Mouse (Mus musculus): ENCODE data around the gene Tmem52. TPM values are rescaled to one million over a fixed set of nuclear protein-coding genes. Genes with fewer than 3 reads are reported as not detected.

Gene Tmem52
- polyA plus RNA-seq, 1 experiment = not detected

GRCm38 (mm10) chr4:155492131-155492633, 23.3 kb downstream of the Tmem52 start:
- TF ChIP-seq TCF3 (IDR thresholded peaks at IDR 0.05; ENCODE audit: insufficient read length, low read depth) (no peak), POLR2A (IDR thresholded peaks at IDR 0.05; ENCODE audit: insufficient read length, low read depth) (peak; percentile 32), USF1 (IDR thresholded peaks at IDR 0.05; ENCODE audit: low read depth) (no peak), CEBPB (IDR thresholded peaks at IDR 0.05; ENCODE audit: insufficient read depth, poor library complexity, severe bottlenecking) (no peak), MAX (IDR thresholded peaks at IDR 0.05; ENCODE audit: low read depth) (no peak), MYOD1 (IDR thresholded peaks at IDR 0.05; ENCODE audit: control insufficient read depth in 1 of 3, insufficient read length in 2 of 3, low read depth in 2 of 3) (peak in 1 of 3 experiments; percentile 2), POLR2AphosphoS2 (IDR thresholded peaks at IDR 0.05; ENCODE audit: insufficient read length, low read depth) (peak; percentile 25), E2F4 (IDR thresholded peaks at IDR 0.05; ENCODE audit: insufficient read depth) (no peak), SRF (IDR thresholded peaks at IDR 0.05; ENCODE audit: control insufficient read depth, insufficient read length, low read depth) (no peak)
- no peaks in the 10 kb centered on the region for H3K27me3 ChIP-seq (ENCODE audit: control insufficient read depth, insufficient read depth, insufficient read length)
- peak overlapping the region; percentile 91 for H3K4me3 ChIP-seq
- peaks cover 63% of the 10 kb centered on the region for H3K79me2 ChIP-seq (ENCODE audit: control insufficient read depth, insufficient read depth)
- H3ac ChIP-seq (ENCODE audit: control insufficient read depth, insufficient read length) = peak overlapping the region; percentile 100
- peak overlapping the region; percentile 76 for H3K4me2 ChIP-seq (ENCODE audit: low read depth)
- H3K36me3 ChIP-seq (ENCODE audit: control insufficient read depth, insufficient read depth) = no peaks in the 10 kb centered on the region

DNA sequence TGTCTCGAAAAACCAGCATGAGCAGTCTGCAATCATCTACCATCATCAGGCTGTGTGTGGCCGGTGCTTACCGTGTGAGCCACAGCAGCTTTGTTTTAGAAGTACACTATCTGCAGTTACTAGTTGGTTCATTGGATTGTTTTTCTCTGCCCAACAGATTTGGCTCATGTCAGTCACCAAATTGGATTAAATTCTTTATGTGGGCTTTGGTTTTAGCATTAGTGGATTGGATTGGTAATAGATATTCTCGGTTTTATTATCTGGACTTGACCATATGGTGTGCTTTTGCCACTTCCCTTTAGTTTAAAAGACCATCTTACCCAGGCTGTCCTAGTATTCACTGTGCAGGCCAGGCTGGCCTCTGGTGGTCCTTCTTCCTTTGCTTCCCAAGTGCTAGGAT, 26.0 kb downstream of the Tmem52 start:
- no peak overlapping the region for H3ac ChIP-seq (ENCODE audit: control insufficient read depth, insufficient read length)
- no peaks in the 10 kb centered on the region for H3K27me3 ChIP-seq (ENCODE audit: control insufficient read depth, insufficient read depth, insufficient read length)
- no peak for TF ChIP-seq TCF12 (IDR thresholded peaks at IDR 0.05; ENCODE audit: insufficient read depth, poor library complexity, severe bottlenecking)
- no peak overlapping the region for H3K4me3 ChIP-seq
- H3K36me3 ChIP-seq (ENCODE audit: control insufficient read depth, insufficient read depth) = no peaks in the 10 kb centered on the region
- H3K4me2 ChIP-seq (ENCODE audit: low read depth) = peak overlapping the region; percentile 6
- H3K79me2 ChIP-seq (ENCODE audit: control insufficient read depth, insufficient read depth) = peaks cover 85% of the 10 kb centered on the region

GRCm38 (mm10) chr4:155497963-155498362, 29.0 kb downstream of the Tmem52 start:
- Histone ChIP-seq H3ac (ENCODE audit: control insufficient read depth, insufficient read length) (no peak overlapping the region), H3K4me2 (ENCODE audit: low read depth) (no peak overlapping the region), H3K79me2 (ENCODE audit: control insufficient read depth, insufficient read depth) (peaks cover 100% of the 10 kb centered on the region), H3K27me3 (ENCODE audit: control insufficient read depth, insufficient read depth, insufficient read length) (no peaks in the 10 kb centered on the region), H3K36me3 (ENCODE audit: control insufficient read depth, insufficient read depth) (no peaks in the 10 kb centered on the region), H3K4me3 (no peak overlapping the region)
- no peak for TF ChIP-seq MYOG (IDR thresholded peaks at IDR 0.05; ENCODE audit: control insufficient read depth in 1 of 3, insufficient read depth in 1 of 3, insufficient read length in 2 of 3, low read depth in 2 of 3)
- TF ChIP-seq TCF3 (IDR thresholded peaks at IDR 0.05; ENCODE audit: insufficient read length, low read depth) = no peak

- H3K27me3 ChIP-seq (ENCODE audit: control insufficient read depth, insufficient read depth, insufficient read length) = no peaks in the 10 kb centered on the region
- H3ac ChIP-seq (ENCODE audit: control insufficient read depth, insufficient read length) = no peak overlapping the region
- H3K79me2 ChIP-seq (ENCODE audit: control insufficient read depth, insufficient read depth) = peaks cover 100% of the 10 kb centered on the region
- H3K4me3 ChIP-seq = no peak overlapping the region
- H3K36me3 ChIP-seq (ENCODE audit: control insufficient read depth, insufficient read depth) = no peaks in the 10 kb centered on the region
- no peak overlapping the region for H3K4me2 ChIP-seq (ENCODE audit: low read depth)
- TF ChIP-seq TCF3 (IDR thresholded peaks at IDR 0.05; ENCODE audit: insufficient read length, low read depth) = no peak
- no peak for TF ChIP-seq MYOD1 (IDR thresholded peaks at IDR 0.05; ENCODE audit: control insufficient read depth in 1 of 3, insufficient read length in 2 of 3, low read depth in 2 of 3)
- no peak for TF ChIP-seq CEBPB (IDR thresholded peaks at IDR 0.05; ENCODE audit: insufficient read depth, poor library complexity, severe bottlenecking)
- TF ChIP-seq TCF12 (IDR thresholded peaks at IDR 0.05; ENCODE audit: insufficient read depth, poor library complexity, severe bottlenecking) = no peak
- no peak for TF ChIP-seq USF1 (IDR thresholded peaks at IDR 0.05; ENCODE audit: low read depth)
- no peak for TF ChIP-seq POLR2A (IDR thresholded peaks at IDR 0.05; ENCODE audit: insufficient read length, low read depth)
- TF ChIP-seq E2F4 (IDR thresholded peaks at IDR 0.05; ENCODE audit: insufficient read depth) = no peak
- TF ChIP-seq POLR2AphosphoS2 (IDR thresholded peaks at IDR 0.05; ENCODE audit: insufficient read length, low read depth) = no peak
- TF ChIP-seq SRF (IDR thresholded peaks at IDR 0.05; ENCODE audit: control insufficient read depth, insufficient read length, low read depth) = no peak
- no peak for TF ChIP-seq MAX (IDR thresholded peaks at IDR 0.05; ENCODE audit: low read depth)
- no peak for TF ChIP-seq MYOG (IDR thresholded peaks at IDR 0.05; ENCODE audit: control insufficient read depth in 1 of 3, insufficient read depth in 1 of 3, insufficient read length in 2 of 3, low read depth in 2 of 3)
- TF ChIP-seq REST (IDR thresholded peaks at IDR 0.05; ENCODE audit: insufficient read depth, insufficient read length) = no peak
These were observed 32.2 kb downstream of the Tmem52 start for GRCm38 (mm10) chr4:155501126-155501525.

GRCm38 (mm10) chr4:155505067-155505466, 36.2 kb downstream of the Tmem52 start:
- H3K27me3 ChIP-seq (ENCODE audit: control insufficient read depth, insufficient read depth, insufficient read length) = no peaks in the 10 kb centered on the region
- H3ac ChIP-seq (ENCODE audit: control insufficient read depth, insufficient read length) = no peak overlapping the region
- no peak overlapping the region for H3K4me3 ChIP-seq
- no peak overlapping the region for H3K4me2 ChIP-seq (ENCODE audit: low read depth)
- no peak for TF ChIP-seq REST (IDR thresholded peaks at IDR 0.05; ENCODE audit: insufficient read depth, insufficient read length)
- TF ChIP-seq MYOD1 (IDR thresholded peaks at IDR 0.05; ENCODE audit: control insufficient read depth in 1 of 3, insufficient read length in 2 of 3, low read depth in 2 of 3) = no peak
- TF ChIP-seq POLR2AphosphoS2 (IDR thresholded peaks at IDR 0.05; ENCODE audit: insufficient read length, low read depth) = no peak
- no peak for TF ChIP-seq MYOG (IDR thresholded peaks at IDR 0.05; ENCODE audit: control insufficient read depth in 1 of 3, insufficient read depth in 1 of 3, insufficient read length in 2 of 3, low read depth in 2 of 3)
- TF ChIP-seq POLR2A (IDR thresholded peaks at IDR 0.05; ENCODE audit: insufficient read length, low read depth) = no peak
- no peak for TF ChIP-seq SRF (IDR thresholded peaks at IDR 0.05; ENCODE audit: control insufficient read depth, insufficient read length, low read depth)
- no peak for TF ChIP-seq TCF12 (IDR thresholded peaks at IDR 0.05; ENCODE audit: insufficient read depth, poor library complexity, severe bottlenecking)
- no peak for TF ChIP-seq USF1 (IDR thresholded peaks at IDR 0.05; ENCODE audit: low read depth)
- no peak for TF ChIP-seq TCF3 (IDR thresholded peaks at IDR 0.05; ENCODE audit: insufficient read length, low read depth)
- TF ChIP-seq E2F4 (IDR thresholded peaks at IDR 0.05; ENCODE audit: insufficient read depth) = no peak
- TF ChIP-seq MAX (IDR thresholded peaks at IDR 0.05; ENCODE audit: low read depth) = no peak
- TF ChIP-seq CEBPB (IDR thresholded peaks at IDR 0.05; ENCODE audit: insufficient read depth, poor library complexity, severe bottlenecking) = no peak
- no peaks in the 10 kb centered on the region for H3K36me3 ChIP-seq (ENCODE audit: control insufficient read depth, insufficient read depth)
- peaks cover 100% of the 10 kb centered on the region for H3K79me2 ChIP-seq (ENCODE audit: control insufficient read depth, insufficient read depth)
